Mouse (Mus musculus): Measurements from ENCODE around the gene Tbc1d22b. TPM values are rescaled to one million over a fixed set of nuclear protein-coding genes. Genes with fewer than 3 reads are reported as not detected.

Tbc1d22b gene
- polyA plus RNA-seq (2016; fragmentation: Nextera tagmentation; extraction: Ambion mirVana): 20.9 and 22.4 TPM in 2 replicates

- under 1% methylated on average over 44 of the region's 44 CpGs for WGBS
- Histone ChIP-seq H3K9me3 (replicated peaks) (no peaks in the 10 kb centered on the region), H3K36me3 (0 out of 2 replicates have a peak, but pooled peaks cover 3% of the 10 kb centered on the region), H3K4me3 (peak within 1 kb of the TSS; percentile 99), H3K27ac (peak within 1 kb of the TSS; percentile 94), H3K4me1 (peaks cover 20% of the 10 kb centered on the region), H3K27me3 (ENCODE audit: low read depth, poor library complexity, severe bottlenecking) (0 out of 2 replicates have a peak, but pooled peaks cover 3% of the 10 kb centered on the region)
- peak; percentile 94 for DNase-seq (ENCODE audit: low spot score)
Observed at GRCm38 (mm10) chr17:29549543-29550428, at the start of gene Tbc1d22b, which contains the start of gene Gm17657. TSS of gene Tbc1d22b (plus strand) at chr17:29549785. TSS of gene Gm17657 (minus strand) at chr17:29549638.

- Histone ChIP-seq H3K9me3 (replicated peaks) (no peaks in the 10 kb centered on the region), H3K27me3 (ENCODE audit: low read depth, poor library complexity, severe bottlenecking) (no peaks in the 10 kb centered on the region), H3K27ac (peak overlapping the region; percentile 42; the same call in 1 of the 2 replicates), H3K4me3 (no peak overlapping the region), H3K4me1 (peaks cover 13% of the 10 kb centered on the region; the same call in 1 of the 2 replicates), H3K36me3 (peaks cover 9% of the 10 kb centered on the region)
- DNase-seq (ENCODE audit: low spot score): no peak
- WGBS: 78% methylated on average over 7 of the region's 7 CpGs
Observed at GRCm38 (mm10) chr17:29500243-29500740, 49.3 kb upstream of the Tbc1d22b start.

GRCm38 (mm10) chr17:29500802-29501469 lies 48.6 kb upstream of the Tbc1d22b start:
- Histone ChIP-seq H3K9me3 (replicated peaks) (no peaks in the 10 kb centered on the region), H3K36me3 (peaks cover 8% of the 10 kb centered on the region; the same call in 1 of the 2 replicates)
- DNase-seq (ENCODE audit: low spot score): no peak

GRCm38 (mm10) chr17:29502005-29502668 lies 47.4 kb upstream of the Tbc1d22b start:
- Histone ChIP-seq H3K27me3 (ENCODE audit: low read depth, poor library complexity, severe bottlenecking) (no peaks in the 10 kb centered on the region), H3K27ac (no peak overlapping the region), H3K9me3 (replicated peaks) (no peaks in the 10 kb centered on the region), H3K4me3 (no peak overlapping the region), H3K36me3 (no peaks in the 10 kb centered on the region), H3K4me1 (peaks cover 13% of the 10 kb centered on the region; the same call in 1 of the 2 replicates)
- DNase-seq (ENCODE audit: low spot score): no peak
- WGBS: 82% methylated on average over 7 of the region's 7 CpGs

More at GRCm38 (mm10) chr17:29500802-29501469, 48.6 kb upstream of the Tbc1d22b start:
- 79% methylated on average over 17 of the region's 17 CpGs for WGBS
- Histone ChIP-seq H3K27me3 (ENCODE audit: low read depth, poor library complexity, severe bottlenecking) (no peaks in the 10 kb centered on the region), H3K4me3 (no peak overlapping the region), H3K27ac (no peak overlapping the region), H3K4me1 (peaks cover 13% of the 10 kb centered on the region; the same call in 1 of the 2 replicates)

GRCm38 (mm10) chr17:29502669-29503665 lies 46.6 kb upstream of the Tbc1d22b start:
- no peak overlapping the region for H3K27ac ChIP-seq
- DNase-seq (ENCODE audit: low spot score): no peak
- H3K4me3 ChIP-seq: peak overlapping the region; percentile 19; the same call in 1 of the 2 replicates
- H3K36me3 ChIP-seq: no peaks in the 10 kb centered on the region
- H3K9me3 ChIP-seq (replicated peaks): no peaks in the 10 kb centered on the region
- WGBS: 14% methylated on average over 32 of the region's 32 CpGs
- H3K4me1 ChIP-seq: peaks cover 13% of the 10 kb centered on the region; the same call in 1 of the 2 replicates
- no peaks in the 10 kb centered on the region for H3K27me3 ChIP-seq (ENCODE audit: low read depth, poor library complexity, severe bottlenecking)

GRCm38 (mm10) chr17:29503700-29504099 lies 45.9 kb upstream of the Tbc1d22b start:
- no peak for DNase-seq (ENCODE audit: low spot score)
- Histone ChIP-seq H3K9me3 (replicated peaks) (no peaks in the 10 kb centered on the region), H3K36me3 (no peaks in the 10 kb centered on the region), H3K27ac (no peak overlapping the region), H3K4me1 (peaks cover 13% of the 10 kb centered on the region; the same call in 1 of the 2 replicates), H3K27me3 (ENCODE audit: low read depth, poor library complexity, severe bottlenecking) (no peaks in the 10 kb centered on the region), H3K4me3 (no peak overlapping the region)
- 80% methylated on average over 5 of the region's 5 CpGs for WGBS

- Histone ChIP-seq H3K4me3 (no peak overlapping the region), H3K36me3 (no peaks in the 10 kb centered on the region), H3K27me3 (ENCODE audit: low read depth, poor library complexity, severe bottlenecking) (no peaks in the 10 kb centered on the region), H3K4me1 (peaks cover 10% of the 10 kb centered on the region; the same call in 1 of the 2 replicates), H3K27ac (no peak overlapping the region), H3K9me3 (replicated peaks) (no peaks in the 10 kb centered on the region)
- 80% methylated on average over 12 of the region's 12 CpGs for WGBS
- DNase-seq (ENCODE audit: low spot score): no peak
Observed at GRCm38 (mm10) chr17:29508927-29509608, 40.5 kb upstream of the Tbc1d22b start.

- peaks cover 10% of the 10 kb centered on the region; the same call in 1 of the 2 replicates for H3K4me1 ChIP-seq
- 54% methylated on average over 8 of the region's 8 CpGs for WGBS
- H3K9me3 ChIP-seq (replicated peaks): no peaks in the 10 kb centered on the region
- no peaks in the 10 kb centered on the region for H3K36me3 ChIP-seq
- H3K4me3 ChIP-seq: no peak overlapping the region
- H3K27ac ChIP-seq: no peak overlapping the region
- no peaks in the 10 kb centered on the region for H3K27me3 ChIP-seq (ENCODE audit: low read depth, poor library complexity, severe bottlenecking)
- DNase-seq (ENCODE audit: low spot score): no peak
Observed at GRCm38 (mm10) chr17:29510691-29511090, 38.9 kb upstream of the Tbc1d22b start.

- WGBS: 29% methylated on average over 13 of the region's 13 CpGs
- H3K4me1 ChIP-seq: peaks cover 10% of the 10 kb centered on the region; the same call in 1 of the 2 replicates
- H3K36me3 ChIP-seq: no peaks in the 10 kb centered on the region
- H3K27ac ChIP-seq: peak overlapping the region; percentile 66; the same call in 1 of the 2 replicates
- no peaks in the 10 kb centered on the region for H3K27me3 ChIP-seq (ENCODE audit: low read depth, poor library complexity, severe bottlenecking)
- DNase-seq (ENCODE audit: low spot score): peak; percentile 79
- H3K9me3 ChIP-seq (replicated peaks): no peaks in the 10 kb centered on the region
- H3K4me3 ChIP-seq: no peak overlapping the region
Observed at GRCm38 (mm10) chr17:29513044-29513730, 36.4 kb upstream of the Tbc1d22b start.

- 5% methylated on average over 11 of the region's 11 CpGs for WGBS
- Histone ChIP-seq H3K4me1 (peaks cover 10% of the 10 kb centered on the region; the same call in 1 of the 2 replicates), H3K9me3 (replicated peaks) (no peaks in the 10 kb centered on the region), H3K27ac (no peak overlapping the region), H3K27me3 (ENCODE audit: low read depth, poor library complexity, severe bottlenecking) (no peaks in the 10 kb centered on the region), H3K4me3 (no peak overlapping the region), H3K36me3 (no peaks in the 10 kb centered on the region)
- DNase-seq (ENCODE audit: low spot score): peak; percentile 83
Observed at GRCm38 (mm10) chr17:29514435-29514834, 35.1 kb upstream of the Tbc1d22b start.

All from limb, embryonic 10.5 days (tissue).